Mouse (Mus musculus) olfactory bulb, adult 2 months (tissue): ENCODE results near the gene Elovl6.

Experiments used
- CTCF ChIP-seq: fragments of 200-500 bp; IDR thresholded peaks from 2 replicates; pipeline ENCODE4 v1.5.1; 2012; ENCODE audit warnings: low read depth, mild to moderate bottlenecking, low read length, moderate library complexity; ENCODE audit not compliant: insufficient read depth
- POLR2A ChIP-seq: fragments of 200-500 bp; IDR thresholded peaks from 2 replicates; pipeline ENCODE4 v1.6.1; 2012; ENCODE audit warnings: mild to moderate bottlenecking, low read depth, low read length, moderate library complexity; ENCODE audit not compliant: insufficient read depth

GRCm38 (mm10) chr3:129545228-129545627, 13.1 kb downstream of the Elovl6 start:
- TF ChIP-seq CTCF (no peak), POLR2A (no peak)
